Mouse (Mus musculus): ENCODE data around the gene Chst12.

The Chst12 gene

DNA sequence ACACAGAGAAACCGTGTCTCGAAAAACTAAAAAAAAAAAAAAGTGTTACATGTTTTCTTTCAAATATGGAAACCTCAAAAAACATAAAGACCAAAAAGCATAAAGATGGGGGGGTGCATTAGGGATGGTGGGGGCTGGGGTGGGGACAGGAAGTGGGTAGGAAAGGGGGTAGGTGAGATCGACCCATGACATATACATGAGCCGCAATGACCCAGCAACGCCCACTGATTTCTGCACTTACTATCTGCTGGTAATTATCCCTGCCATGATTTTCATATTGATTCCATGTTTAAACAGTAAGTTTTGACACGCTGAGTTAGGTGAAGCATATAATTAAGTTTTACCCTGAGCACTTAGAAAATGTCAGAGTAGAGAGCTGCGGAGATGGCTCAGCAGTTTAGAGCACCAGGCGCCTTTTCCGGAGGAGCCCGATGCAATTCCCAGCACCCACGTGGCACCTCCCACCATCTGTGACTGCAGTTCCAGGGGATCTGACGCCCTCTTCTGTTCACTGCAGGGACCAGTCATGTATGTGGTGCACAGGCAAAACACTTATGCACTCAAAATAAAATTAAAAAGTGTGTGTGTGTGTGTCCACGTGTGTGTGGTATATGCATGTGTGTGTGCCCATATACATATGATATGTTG is 65.0 kb downstream of the Chst12 start:
- DNase-seq (ENCODE audit: low read depth, low spot score): no peak

- DNase-seq (ENCODE audit: low read depth, low spot score): no peak
Measured at GRCm38 (mm10) chr5:140571201-140571600, 65.9 kb downstream of the Chst12 start.

- peak; percentile 92 for DNase-seq (ENCODE audit: low read depth, low spot score)
Measured at GRCm38 (mm10) chr5:140571673-140572072, 66.3 kb downstream of the Chst12 start.

- DNase-seq (ENCODE audit: low read depth, low spot score): peak; percentile 71
Measured at GRCm38 (mm10) chr5:140572611-140573010, 67.3 kb downstream of the Chst12 start.

Measured in skeletal muscle tissue, adult 2 months (tissue).